In the genomic region with DNA sequence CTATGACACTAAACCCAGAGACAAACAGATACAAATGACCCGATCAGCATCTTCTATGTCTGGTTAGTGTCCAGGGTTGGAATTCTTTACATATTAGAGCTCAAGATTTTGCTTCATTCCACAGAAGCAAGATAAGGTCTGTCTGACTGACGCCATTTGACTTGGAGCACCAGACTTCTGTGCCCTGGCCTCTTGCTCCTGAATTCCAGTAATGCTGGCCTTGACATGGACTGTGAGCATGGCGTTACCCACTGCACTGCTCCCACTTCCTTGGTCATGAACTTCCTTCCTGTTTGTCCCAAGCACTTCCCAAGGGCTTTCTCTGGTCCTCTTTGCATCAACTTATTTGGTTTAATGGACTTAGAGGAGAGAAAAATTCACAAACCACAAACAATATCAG, we compare ENCODE assay signal across 24 mouse cellular contexts.
A peak's percentile ranks its signal among the peaks of the same experiment; 100 is the strongest.
DNase-seq lines count a peak whose midpoint lies in the region; ATAC-seq and TF ChIP-seq lines count a peak whose summit lies in the region.
"Had no signal": no experiment of that assay in that cellular context is flagged by ENCODE, and none has a peak within 500 bp of the region (broad histone marks: within the 10 kb centered on the region; RNA-seq: fewer than 3 reads in every experiment).

No protein-coding gene starts in this region.

- H3K9ac ChIP-seq in liver, adult 2 months (ENCODE audit: low read depth, low read length): no peak overlapping the region
- no peak overlapping the region for H3K9ac ChIP-seq in forebrain, embryonic 14.5 days (ENCODE audit: low read length)
- H3K9ac ChIP-seq: forebrain, embryonic 13.5 days; forebrain, postnatal 0 days; hindbrain, embryonic 13.5 days had no signal

- H3K4me3 ChIP-seq in liver, adult 2 months (ENCODE audit: insufficient read depth, low read depth, low read length): no peak overlapping the region
- H3K4me3 ChIP-seq in forebrain, embryonic 14.5 days (ENCODE audit: low read depth, low read length): no peak overlapping the region
- H3K4me3 ChIP-seq in cerebellum, adult 2 months (replicated peaks; ENCODE audit: insufficient read depth, low read depth, low read length): no peak overlapping the region
- H3K4me3 ChIP-seq: forebrain, embryonic 10.5 days; forebrain, embryonic 13.5 days; gastrocnemius, adult 2 months; hindbrain, embryonic 10.5 days; hindbrain, embryonic 13.5 days had no signal

- H3K79me2 ChIP-seq in liver, adult 2 months (ENCODE audit: control insufficient read depth, insufficient read depth, low read length): no peaks in the 10 kb centered on the region

- no peak for TF ChIP-seq POLR2A in liver, adult 2 months (IDR thresholded peaks at IDR 0.05; ENCODE audit: extremely low read depth, insufficient read depth, low read length)
- TF ChIP-seq POLR2A in cerebellum, adult 2 months (IDR thresholded peaks at IDR 0.05; ENCODE audit: borderline replicate concordance, insufficient read depth, low read length): no peak

- H3K9me3 ChIP-seq in forebrain, embryonic 14.5 days (replicated peaks; ENCODE audit: control insufficient read depth, low read length): no peaks in the 10 kb centered on the region
- H3K9me3 ChIP-seq: forebrain, embryonic 10.5 days; forebrain, embryonic 13.5 days; hindbrain, embryonic 10.5 days; hindbrain, embryonic 13.5 days had no signal

- no peak overlapping the region for H3K4me2 ChIP-seq in forebrain, embryonic 14.5 days (ENCODE audit: low read length)
- H3K4me2 ChIP-seq: forebrain, embryonic 13.5 days; heart, embryonic 11.5 days; hindbrain, embryonic 13.5 days had no signal

- no peaks in the 10 kb centered on the region for H3K36me3 ChIP-seq in liver, adult 2 months (ENCODE audit: control insufficient read depth, insufficient read depth, low read length)
- H3K36me3 ChIP-seq in forebrain, embryonic 14.5 days (ENCODE audit: control insufficient read depth, insufficient read depth, low read length): no peaks in the 10 kb centered on the region
- H3K36me3 ChIP-seq: forebrain, embryonic 10.5 days; hindbrain, embryonic 10.5 days; hindbrain, embryonic 13.5 days had no signal

- no peak overlapping the region for H3K27ac ChIP-seq in liver, adult 2 months (replicated peaks; ENCODE audit: insufficient read depth, low read depth, low read length)
- H3K27ac ChIP-seq in forebrain, embryonic 14.5 days (ENCODE audit: low read depth, low read length): no peak overlapping the region
- H3K27ac ChIP-seq in cerebellum, adult 2 months (ENCODE audit: insufficient read depth, low read length): no peak overlapping the region
- H3K27ac ChIP-seq: forebrain, embryonic 10.5 days; forebrain, embryonic 13.5 days; gastrocnemius, adult 2 months; hindbrain, embryonic 10.5 days; hindbrain, embryonic 13.5 days had no signal

- WGBS in liver, adult 2 months: 69% methylated on average over 3 of the region's 3 CpGs
- 94% methylated on average over 3 of the region's 3 CpGs for WGBS in forebrain, embryonic 14.5 days
- WGBS in cerebellum, adult 2 months: 93% methylated on average over 3 of the region's 3 CpGs

- peak; percentile 7 to 20 for DNase-seq in kidney, adult 8-10 months
- no peak for DNase-seq in kidney, adult 18-20 months
- peak; percentile 24 for DNase-seq in liver, adult 2 months (ENCODE audit: extremely low read depth, low read depth, low spot score)
- no peak for DNase-seq in liver
- peak; percentile 5 to 50 for DNase-seq in kidney, postnatal 25 days
- DNase-seq in forebrain, embryonic 14.5 days (ENCODE audit: low spot score): no peak
- no peak for DNase-seq in cerebellum, adult 2 months
- DNase-seq: adrenal gland, adult 2 months; adrenal gland, postnatal 14 days; cerebellum, adult 11-12 months; cerebellum, adult 9-10 months; cerebellum, postnatal 14 days; forebrain, postnatal 0 days; gastrocnemius, adult 2 months; gastrocnemius, postnatal 14 days; heart, adult 11 months; heart, postnatal 36 days had no signal

- no peak for TF ChIP-seq CTCF in liver, adult 2 months (IDR thresholded peaks at IDR 0.05; ENCODE audit: low read depth, low read length)
- no peak for TF ChIP-seq CTCF in cerebellum, adult 2 months (IDR thresholded peaks at IDR 0.05; ENCODE audit: borderline replicate concordance, insufficient read depth, low read depth, low read length)

- no peaks in the 10 kb centered on the region for H3K27me3 ChIP-seq in liver, adult 2 months (ENCODE audit: control insufficient read depth, insufficient read depth, low read length)
- no peaks in the 10 kb centered on the region for H3K27me3 ChIP-seq in forebrain, embryonic 14.5 days (replicated peaks; ENCODE audit: control insufficient read depth, insufficient read depth, low read length)
- no peaks in the 10 kb centered on the region for H3K27me3 ChIP-seq in cerebellum, adult 2 months (ENCODE audit: control insufficient read depth, insufficient read depth, low read length)
- H3K27me3 ChIP-seq: forebrain, embryonic 13.5 days; hindbrain, embryonic 13.5 days had no signal

- no peaks in the 10 kb centered on the region; the same call in 1 of the 2 replicates for H3K4me1 ChIP-seq in liver, adult 2 months (ENCODE audit: control insufficient read depth, insufficient read depth, low read length)
- H3K4me1 ChIP-seq in forebrain, embryonic 14.5 days (ENCODE audit: control insufficient read depth, insufficient read depth, low read length): no peaks in the 10 kb centered on the region
- no peaks in the 10 kb centered on the region for H3K4me1 ChIP-seq in cerebellum, adult 2 months (ENCODE audit: control insufficient read depth, insufficient read depth, low read length)
- H3K4me1 ChIP-seq: forebrain, embryonic 10.5 days; forebrain, embryonic 13.5 days; hindbrain, embryonic 10.5 days; hindbrain, embryonic 13.5 days had no signal

- no peak for ATAC-seq in forebrain, embryonic 14.5 days
- ATAC-seq: CD4-positive, CD25-positive, alpha-beta regulatory T cell, adult 4 months; forebrain, embryonic 13.5 days; forebrain, postnatal 0 days; hindbrain, embryonic 16.5 days had no signal

Comparison
In these comparisons a context has a peak if more than half of its experiments do, and no peak if none do; other contexts are left out.
1. DNase-seq: peak in kidney, adult 8-10 months (2 of 2), liver, adult 2 months (single experiment) and kidney, postnatal 25 days (2 of 2); none in kidney, adult 18-20 months (single experiment), liver (single experiment), forebrain, embryonic 14.5 days (single experiment) and cerebellum, adult 2 months (0 of 2).